Mouse (Mus musculus): ENCODE results near the gene Olfr316.
"Not testable (repeated sequence)": the region's sequence is repeated elsewhere in the genome, so short reads cannot be mapped to it uniquely, and the experiment has no call there.

DNA sequence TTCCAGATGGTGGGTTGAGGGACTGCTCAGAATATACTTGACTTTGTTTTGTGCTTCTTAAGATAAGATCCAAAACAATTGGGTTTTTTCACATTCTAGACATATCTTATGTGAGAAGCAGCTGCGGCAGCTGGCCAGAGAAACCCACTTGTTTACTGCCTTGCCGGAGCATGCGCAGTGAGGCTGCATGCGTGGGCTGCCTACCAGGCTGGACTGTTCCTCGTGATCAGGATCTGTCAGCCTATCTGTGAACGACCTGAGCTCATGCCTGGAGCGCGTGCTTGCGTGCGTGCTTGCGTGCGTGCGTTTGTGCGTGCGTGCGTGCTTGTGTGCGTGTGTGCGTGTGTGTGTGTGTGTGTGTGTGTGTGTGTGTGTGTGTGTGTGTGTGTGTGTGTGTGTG lies 1.4 kb upstream of the Olfr316 start:
- not testable (repeated sequence) for TF ChIP-seq POLR2A (IDR thresholded peaks at IDR 0.05; ENCODE audit: control insufficient read depth, extremely low read depth, insufficient read depth, low read length, poor library complexity); CTCF (IDR thresholded peaks at IDR 0.05; ENCODE audit: borderline replicate concordance, control insufficient read depth, extremely low read depth, insufficient read depth, low read length, poor library complexity)

Measured in thymus, adult 2 months (tissue).